Mouse (Mus musculus) lung, adult 18-20 months (tissue): ENCODE results near the gene Rsrc1.

Source experiments
- DNase-seq, 2 experiments: peaks; one replicate each; pipeline ENCODE4 v3.0.0; 2022; ENCODE audit warnings: mixed read lengths in 2 of 2

Rsrc1 gene

DNA sequence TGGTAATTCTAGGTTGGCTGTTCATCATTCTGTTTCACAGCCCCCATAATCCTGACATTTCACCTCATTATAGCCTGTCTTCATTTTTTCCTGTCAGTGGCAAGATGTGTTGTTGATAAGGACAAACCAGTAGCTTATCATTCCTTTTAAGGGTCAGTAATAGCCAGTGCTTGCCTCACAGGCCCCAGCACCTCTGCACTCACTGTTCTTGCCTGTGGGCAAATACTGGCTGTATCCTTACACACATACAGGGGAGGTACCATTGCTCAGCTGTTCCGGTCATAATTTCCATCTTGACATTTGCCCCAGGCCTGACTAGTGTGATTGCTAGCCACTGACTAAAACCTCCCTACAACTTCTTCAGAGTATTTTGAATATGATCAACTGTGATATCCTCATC lies 302.8 kb downstream of the Rsrc1 start:
- no peak for DNase-seq

DNA sequence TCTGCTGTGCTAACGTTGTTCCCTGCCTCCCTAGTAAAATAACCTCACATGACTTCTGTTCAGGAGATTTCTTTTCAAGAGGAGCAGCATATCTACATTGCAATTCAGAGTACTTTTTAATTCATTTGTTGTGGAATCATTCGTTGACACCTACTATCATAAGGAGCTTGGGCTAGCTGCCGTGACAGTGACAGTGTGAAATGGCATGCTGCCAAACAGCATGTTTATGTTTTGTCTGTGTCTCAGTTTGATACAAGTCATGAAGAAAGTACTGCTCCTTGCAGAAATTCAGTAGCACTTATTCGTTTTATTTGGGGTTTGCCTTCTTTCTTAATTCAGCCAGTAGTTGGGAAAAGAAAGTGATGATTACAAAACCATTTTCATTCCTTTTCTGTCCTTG lies 303.7 kb downstream of the Rsrc1 start:
- DNase-seq = peak in 1 of 2 experiments; percentile 1

DNA sequence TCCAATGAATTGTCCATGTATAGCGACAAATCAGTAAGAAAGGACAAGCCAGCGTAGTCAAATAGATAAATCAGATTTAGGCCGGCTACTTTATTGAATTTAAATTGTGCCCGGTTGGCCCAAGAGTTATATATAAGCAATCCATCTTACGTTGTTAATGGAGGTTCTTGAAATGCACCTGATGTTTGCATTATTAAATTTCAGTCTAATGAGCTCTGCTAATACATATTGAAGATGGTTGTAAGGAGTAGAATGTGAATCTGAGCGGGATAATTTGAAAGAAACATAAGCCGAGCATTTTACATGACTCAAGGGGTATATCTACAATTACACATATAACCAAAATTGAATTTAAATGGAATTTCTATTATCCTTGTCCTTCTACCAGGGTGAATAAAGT lies 307.5 kb downstream of the Rsrc1 start:
- no peak for DNase-seq

DNA sequence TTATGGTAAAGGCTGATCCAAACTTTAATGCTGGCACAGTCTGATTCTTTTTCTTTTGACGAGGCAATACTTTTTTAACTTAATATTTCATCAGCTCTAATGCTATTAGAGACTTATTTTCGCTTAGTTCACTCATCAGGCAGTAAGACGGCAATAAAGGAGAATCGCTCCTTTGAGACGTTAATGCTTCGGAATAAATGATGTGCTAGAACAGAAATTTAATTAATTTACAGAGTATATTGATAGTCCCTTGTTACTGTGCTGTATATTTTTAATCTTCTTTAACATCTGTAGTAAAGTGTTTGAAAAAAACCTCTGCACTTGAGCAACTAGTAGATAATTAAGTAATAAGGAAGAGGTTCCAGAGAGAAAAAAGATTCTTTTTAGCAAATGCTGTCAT lies 308.3 kb downstream of the Rsrc1 start:
- no peak for DNase-seq

DNA sequence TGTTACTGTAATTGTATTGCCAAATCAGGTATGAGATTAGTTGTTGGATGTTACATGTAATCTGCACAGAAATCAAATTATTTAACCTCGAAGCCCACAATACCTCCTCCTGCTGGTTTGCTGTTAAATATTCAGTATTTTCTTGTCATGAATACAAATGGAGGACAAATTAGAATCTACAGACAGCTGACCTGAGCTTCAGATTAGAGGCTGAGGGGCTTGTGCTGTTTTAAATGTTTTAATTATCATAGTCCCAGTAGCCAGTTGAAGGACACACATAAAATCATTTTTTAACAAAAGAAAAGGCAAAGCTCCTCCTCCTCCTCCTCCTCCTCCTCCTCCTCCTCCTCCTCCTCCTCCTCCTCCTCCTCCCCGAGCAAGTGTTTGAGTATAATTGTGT lies 327.5 kb downstream of the Rsrc1 start:
- no peak for DNase-seq

DNA sequence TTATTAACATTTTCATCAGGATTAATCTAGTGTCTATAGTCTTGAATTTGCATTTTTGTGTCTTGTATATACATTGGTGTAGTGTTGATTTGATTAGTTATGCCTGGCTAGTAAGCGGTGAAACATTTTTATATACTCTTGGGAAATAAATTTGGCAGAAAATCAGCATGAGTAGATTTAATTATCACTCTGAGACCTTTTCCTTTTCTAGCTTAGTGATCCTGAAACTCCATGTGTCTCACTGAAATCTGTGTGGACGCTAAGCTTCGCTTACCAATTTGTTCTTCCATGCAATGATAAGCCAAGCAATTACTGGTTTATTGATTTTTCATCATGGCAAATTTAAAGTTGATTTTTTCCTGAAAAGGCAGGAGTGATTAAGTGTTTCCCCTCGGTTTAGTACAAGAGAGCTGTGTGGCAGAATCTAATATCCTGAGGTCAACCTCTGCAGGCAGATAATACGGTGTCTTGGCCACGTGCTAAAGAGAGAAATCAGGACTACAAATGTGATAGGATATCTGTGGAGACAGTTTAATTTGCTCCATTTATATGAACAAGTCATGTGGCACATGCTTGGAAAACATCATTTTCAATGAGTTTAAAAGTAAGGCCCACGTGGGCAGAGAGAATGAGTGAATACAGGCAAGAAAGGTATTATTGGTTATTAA lies 328.6 kb downstream of the Rsrc1 start:
- DNase-seq = no peak

DNA sequence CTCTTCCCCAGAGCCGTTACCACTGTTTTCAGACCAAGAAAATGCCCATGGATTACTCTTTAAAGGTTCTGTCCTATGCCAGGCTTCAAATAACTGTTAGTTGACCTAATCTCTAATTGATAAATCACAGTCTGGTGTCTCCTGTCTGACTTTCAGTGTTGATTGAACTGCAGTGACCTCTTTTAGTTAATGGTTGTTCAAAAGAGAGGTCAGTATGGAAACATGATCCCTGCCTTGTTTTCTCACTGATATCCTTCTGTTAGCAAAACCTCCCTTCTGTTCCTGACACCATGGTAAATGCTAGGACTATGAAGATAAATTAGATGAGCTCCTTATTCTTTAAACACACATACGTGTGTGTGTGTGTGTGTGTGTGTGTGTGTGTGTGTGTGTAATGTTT lies 330.2 kb downstream of the Rsrc1 start:
- no peak for DNase-seq

DNA sequence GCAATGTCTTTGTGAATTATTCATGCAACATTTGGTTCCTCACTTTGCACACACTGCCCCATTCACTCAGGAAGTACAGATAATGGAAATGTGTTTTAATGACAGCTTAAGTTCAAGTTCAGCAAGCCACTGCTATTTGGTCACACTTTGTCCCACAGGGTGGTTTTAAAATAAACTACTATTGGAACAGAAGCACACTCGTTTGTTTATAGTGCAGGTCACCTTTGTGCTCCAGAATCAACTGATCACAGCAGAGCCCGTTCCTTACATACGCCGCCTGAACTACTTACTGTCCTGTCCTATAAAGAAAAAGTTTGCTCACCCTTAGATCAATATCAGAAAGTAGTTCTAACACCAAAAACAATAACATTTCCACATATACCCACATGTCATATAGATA lies 341.2 kb downstream of the Rsrc1 start:
- DNase-seq = no peak

DNA sequence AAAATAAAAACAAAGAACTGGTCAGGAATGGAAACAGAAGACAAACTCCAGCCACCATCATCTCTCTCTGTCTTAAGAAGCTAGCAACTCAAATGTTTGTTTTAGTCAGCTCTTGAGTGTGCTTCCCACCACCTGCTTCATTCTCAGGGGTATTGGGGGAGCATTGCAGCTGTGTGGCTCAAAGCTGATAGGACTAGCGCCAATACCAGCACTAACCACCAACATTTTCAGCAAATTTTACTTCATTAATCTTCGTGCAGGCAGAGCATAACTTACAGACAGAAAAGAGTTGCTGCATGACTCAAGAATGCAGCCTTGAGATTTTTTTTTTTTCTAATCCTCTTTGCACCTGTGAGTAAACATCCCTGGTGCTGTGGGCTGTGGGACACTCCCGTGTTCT lies 358.4 kb downstream of the Rsrc1 start:
- DNase-seq = no peak

DNA sequence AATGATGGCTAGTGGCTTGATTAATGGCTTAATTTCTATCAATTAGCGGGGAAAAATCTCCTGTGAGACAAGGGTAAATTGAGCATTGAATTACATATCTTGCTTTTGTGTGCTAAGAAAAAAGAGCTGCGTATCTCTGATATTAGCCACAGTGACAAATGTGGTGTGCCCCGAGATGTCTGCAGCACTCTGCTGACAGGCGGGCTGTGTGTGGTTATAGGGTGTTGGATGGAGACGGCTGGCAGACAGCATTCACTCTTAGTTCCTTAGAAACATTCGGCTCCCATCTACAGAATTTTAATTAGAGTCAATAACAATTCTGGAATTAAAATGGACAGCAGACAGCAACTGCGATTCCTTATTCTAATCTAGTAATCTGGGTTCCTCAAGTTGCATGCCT lies 359.7 kb downstream of the Rsrc1 start:
- no peak for DNase-seq

DNA sequence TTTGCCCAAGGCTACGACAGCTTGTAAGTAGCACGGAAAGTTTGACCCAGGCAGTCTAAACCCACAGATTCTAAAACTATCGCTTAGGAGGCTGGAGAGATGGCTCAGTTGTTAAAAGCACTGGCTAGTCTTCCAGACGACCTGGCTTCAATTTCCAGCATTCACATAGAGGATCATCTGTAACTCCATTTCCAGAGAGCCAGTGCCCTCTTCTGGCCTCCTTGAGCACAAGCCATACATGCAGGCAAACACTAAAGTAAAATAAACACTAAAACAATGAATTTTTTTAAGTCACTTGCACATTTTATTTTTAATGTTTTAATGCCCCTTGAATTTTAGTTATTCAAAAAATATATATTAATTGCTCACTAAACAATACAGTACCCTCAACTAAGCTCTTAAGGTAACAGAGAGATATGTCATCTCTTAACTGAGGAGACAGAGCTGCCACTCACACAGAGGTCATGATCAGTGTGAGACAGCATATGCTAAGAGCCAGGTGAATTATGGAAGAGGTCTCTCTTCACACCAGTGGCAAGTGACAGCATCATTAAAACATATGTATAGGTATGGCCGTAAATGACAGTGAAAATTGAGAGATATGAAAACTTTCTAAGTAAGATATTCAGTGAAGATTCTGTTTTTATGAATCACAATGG lies 361.9 kb downstream of the Rsrc1 start:
- no peak for DNase-seq

DNA sequence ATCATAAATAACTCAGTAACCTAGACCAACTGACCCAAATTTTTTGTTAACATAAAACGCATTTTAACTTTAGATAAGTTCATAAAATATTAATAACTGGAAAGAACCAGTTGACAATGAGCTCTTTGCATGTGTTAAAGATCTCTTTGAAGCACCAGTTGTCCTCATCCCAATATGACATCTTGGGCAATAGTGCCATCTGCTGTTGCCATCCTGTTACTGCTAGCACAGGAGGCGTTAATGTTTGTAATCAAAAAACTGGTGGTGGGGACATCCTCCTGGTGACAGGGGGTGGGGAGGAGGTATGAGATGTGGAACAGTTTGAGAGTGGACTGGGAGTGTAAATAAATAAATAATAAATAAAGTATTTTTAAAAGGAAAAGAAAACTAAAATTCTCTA lies 363.4 kb downstream of the Rsrc1 start:
- DNase-seq = peak; percentile 13 to 29

DNA sequence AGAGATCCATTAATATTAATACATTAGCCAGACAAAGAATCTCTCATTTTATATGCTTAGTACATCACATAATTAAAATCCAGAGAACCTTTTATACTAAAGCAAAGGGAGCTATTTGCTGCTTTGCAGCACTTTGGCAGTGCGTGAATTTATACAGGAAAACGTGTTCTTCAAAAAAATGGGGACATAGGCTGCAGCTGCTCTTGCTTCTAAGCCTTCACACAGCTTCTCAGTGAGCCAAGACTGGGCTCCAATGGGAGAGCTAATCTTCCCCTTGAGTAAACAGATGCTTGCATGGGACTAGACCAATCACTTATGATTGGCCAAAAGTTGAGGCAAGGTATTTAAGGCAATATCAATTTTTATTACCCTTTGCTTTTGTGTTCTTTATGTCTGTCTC lies 365.5 kb downstream of the Rsrc1 start:
- no peak for DNase-seq

DNA sequence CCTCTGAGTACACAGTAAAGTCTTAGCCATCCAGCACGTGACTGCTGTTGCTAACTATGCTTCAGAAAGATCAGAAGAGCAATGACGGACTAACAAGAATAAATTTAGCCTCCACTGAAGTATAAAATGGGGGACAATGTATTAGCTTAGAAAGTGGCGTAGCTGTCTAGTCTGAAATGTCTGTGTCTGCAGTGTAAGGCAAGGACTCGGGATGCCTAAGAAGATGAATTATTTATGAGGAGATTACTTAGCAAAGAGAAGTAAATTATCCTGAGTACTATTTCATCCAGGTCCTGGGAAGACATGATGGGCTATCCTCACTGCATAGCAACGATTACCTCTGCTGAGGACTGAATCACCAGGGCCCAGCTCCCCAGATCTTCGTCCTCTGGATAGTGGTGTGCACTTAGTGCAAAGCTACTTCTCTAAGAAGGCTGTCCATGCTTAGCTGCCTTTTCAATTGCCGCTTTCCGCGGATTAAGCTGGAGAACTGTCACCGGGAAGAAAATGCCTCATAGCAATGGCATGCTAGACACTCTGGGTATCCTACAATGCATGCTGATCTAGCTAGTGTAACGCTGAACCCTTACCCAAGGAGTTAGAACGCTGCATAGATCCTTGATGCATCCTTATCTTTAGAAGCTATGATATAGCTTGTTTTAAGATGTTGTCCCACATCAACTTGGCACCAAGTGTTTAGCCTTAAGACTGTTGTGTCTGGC lies 370.4 kb downstream of the Rsrc1 start:
- DNase-seq = no peak

DNA sequence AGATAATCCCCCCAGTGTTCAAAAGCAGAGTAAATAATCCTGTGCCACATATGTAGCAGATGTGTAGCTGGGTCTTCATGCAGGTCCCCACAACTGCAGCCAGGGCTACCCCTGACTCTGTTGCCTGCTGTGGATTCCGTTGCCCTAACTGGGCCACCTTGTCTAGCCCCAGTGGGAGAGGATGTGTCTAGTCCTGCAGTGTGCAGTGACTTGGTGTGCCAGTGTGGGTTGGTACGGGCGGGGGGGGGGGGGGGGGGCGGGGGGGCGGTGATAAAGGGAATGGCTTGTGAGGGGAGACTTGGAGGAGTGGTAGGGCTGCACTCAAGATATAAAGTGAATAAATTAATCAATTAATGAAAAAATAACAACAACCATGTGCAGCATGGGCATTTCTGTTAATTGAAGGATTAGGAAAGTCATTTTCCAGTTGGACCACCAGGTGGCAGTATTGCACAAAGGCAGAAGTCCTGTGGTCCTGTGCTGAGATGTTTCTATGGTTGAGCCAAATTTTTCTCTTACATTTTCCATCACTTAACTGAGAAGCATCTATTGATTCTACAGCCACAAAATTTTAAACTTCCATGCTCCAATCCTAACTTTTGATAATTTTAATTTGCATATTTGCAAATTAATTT lies 371.1 kb downstream of the Rsrc1 start:
- peak in 1 of 2 experiments; percentile 8 for DNase-seq

DNA sequence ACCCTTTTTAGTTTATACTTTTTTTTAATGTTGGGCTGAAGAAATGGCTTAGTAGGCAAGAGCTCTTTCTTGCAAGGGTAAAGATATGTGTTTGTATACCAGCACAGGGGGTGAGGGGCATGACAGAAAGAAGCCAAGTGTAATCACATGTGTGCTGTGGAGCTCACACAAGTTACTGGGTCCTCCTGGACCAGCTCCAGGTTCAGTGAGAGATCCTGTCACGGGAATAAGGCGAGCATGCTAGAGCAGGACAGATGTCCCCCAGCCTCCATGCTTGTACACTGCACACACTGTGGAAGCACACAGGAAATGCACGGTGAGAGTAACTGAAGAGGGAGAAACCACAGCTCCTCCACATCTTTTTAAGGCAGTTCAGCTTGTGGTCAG lies 371.6 kb downstream of the Rsrc1 start:
- no peak for DNase-seq

DNA sequence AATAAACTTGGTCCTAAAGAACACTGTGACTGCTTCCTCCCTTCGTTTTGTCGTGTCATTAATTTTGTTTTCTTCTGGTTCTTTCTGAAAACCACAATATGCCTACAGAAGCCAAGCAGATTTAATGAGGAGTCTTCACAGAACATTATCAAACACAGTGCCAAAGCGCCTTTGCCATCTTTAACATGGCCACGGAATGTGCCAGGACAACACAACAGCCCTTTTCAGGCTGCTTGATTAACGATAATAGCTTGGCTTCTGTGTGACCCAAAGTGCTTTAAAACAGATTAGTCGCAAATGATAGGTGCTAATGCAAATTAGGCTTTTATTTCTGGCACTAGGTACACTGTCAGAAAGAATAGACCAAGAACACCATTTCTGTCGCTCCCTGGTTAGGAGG lies 377.2 kb downstream of the Rsrc1 start:
- no peak for DNase-seq

DNA sequence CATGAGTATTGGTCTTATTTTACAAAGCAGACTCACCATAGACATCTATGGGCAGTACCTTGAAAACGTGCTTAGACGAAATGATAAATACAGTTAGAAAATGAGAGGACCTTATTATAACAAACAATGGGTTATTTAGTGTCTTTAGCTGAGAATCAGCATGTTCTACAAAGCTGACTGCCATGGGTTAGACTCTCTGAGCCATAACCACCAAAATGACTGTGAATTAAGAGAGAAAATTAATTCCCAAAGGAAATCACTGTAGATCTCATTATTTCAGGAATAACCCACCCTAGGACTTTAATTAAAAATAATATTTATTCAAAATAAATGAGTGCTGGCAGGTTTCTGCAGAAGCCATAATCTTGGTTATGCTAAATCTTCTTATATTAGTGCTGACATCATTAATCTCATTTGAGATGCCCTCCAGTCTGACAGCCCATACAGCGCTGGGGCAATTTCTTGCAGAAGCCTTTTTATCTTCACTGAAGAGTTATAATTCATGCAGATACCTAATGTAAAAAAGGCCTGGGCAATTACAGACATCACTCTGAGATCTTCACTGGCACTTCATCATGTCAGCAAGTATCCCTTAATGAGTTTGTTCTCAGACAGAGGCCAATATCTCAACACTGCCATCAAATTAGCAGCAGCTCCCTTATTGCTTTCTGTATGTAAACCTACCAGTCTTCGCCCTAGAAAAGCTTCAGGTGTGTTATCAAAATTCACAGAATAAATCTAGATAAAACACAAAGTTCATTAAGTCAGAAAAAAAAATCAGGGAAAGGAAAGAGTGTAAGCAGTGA lies 385.1 kb downstream of the Rsrc1 start:
- DNase-seq = no peak

DNA sequence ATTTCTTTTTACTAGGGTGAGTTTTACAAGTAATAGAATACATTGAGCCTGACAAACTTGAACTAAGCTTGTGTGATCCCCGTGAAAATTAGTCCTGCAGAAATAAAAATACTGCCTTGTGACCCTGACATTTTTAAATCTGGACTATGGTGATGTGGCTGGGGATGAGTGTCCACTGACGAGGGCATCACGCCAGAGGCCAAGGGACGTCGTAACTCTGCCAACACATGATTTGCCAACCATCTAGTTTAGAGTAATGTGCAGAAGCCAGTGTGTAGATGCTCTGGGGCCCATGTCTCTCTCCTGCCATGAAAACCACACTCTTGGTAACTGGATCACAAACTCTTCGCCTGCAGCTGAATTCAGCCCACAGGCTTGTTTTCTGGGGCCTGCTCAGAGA lies 386.3 kb downstream of the Rsrc1 start:
- no peak for DNase-seq

DNA sequence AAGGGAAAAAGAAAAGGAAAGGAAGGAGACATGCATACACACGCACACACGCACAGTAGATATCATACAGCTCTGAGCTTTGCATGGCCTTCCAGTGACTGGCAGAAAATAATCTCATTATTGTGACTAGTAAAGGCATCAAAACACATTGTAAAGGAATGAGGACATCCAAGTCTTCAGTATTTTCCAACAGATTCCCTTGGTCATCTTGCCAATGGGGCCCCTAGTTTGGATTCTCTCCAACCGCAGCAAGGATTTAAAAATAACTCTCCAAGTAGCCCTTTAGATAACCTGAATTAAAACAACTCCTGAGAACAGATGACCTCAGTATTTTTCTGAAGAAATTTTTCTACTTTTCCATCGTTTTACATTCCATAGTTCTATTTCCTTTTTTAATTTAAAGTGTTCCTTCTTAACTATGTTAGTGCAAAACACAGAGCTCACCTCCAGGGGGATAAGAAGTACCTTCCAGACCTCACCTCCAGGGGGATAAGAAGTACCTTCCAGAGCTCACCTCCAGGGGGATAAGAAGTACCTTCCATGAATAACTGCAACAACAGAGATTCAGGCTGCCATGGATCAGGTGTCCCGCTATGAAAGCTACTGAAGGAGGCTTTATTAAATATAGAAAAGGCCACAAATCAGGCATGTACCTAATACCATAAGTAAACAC lies 388.4 kb downstream of the Rsrc1 start:
- no peak for DNase-seq

DNA sequence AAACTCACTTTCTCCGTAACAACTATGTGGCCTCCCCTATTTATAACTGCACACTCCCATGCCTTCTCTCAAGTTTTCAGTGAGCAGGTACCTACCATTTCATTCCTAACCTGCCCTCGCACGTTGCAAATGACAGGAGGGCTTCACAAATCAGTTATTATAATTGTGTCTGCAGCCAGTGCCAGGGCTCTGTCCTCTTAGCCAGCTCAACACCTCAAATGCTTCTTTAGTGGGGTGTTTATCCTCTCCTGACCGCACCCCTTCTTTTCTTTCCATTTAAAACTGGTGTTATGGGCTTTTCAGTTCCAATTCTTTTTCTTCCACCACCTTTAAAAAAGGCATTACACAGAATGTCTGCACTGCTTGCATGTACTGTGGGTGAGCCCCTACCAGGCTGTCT lies 391.0 kb downstream of the Rsrc1 start:
- no peak for DNase-seq

DNA sequence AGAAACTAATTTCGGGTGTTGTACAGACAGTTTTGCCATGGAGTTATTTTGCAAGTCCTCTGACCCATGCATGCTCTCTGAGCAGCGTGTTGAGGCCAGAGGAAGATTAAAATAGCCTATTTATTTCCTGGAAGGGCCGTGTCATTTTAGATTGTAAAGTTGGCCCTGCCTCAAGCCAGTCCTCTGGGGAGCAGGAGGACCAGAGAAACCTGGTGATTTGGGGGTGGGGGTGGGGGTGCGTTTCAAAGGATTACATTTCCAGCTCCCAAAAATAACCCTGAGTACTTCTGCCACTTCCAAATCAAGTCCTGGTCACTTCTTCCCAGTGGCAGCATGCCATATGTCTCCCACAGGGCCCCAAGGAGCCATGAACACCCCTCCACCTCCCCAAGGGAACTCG lies 391.6 kb downstream of the Rsrc1 start:
- DNase-seq = no peak
